Mouse (Mus musculus): ENCODE measurements around the gene Gngt1. TPM values are rescaled to one million over a fixed set of nuclear protein-coding genes. Genes with fewer than 3 reads are reported as not detected.

The Gngt1 gene
- polyA plus RNA-seq, 1 experiment: not detected

GRCm38 (mm10) chr6:4003890-4004306 is 10.3 kb downstream of the Gngt1 start, which contains the start of gene Gng11:
Gng11 (plus strand) TSS chr6:4003904.
- Histone ChIP-seq H3K4me3 (ENCODE audit: insufficient read depth, low read length) (peak within 1 kb of the TSS; percentile 56), H3K4me1 (ENCODE audit: control insufficient read depth, insufficient read depth, low read length) (peaks cover 10% of the 10 kb centered on the region), H3K27ac (ENCODE audit: insufficient read depth, low read depth, low read length) (no peak within 1 kb of the TSS)
- TF ChIP-seq CTCF (IDR thresholded peaks at IDR 0.05; ENCODE audit: low read depth, low read length) (no peak), POLR2A (IDR thresholded peaks at IDR 0.05; ENCODE audit: borderline replicate concordance, low read depth, low read length) (no peak)

- no peak overlapping the region for H3K4me3 ChIP-seq (ENCODE audit: insufficient read depth, low read length)
- no peak overlapping the region for H3K27ac ChIP-seq (ENCODE audit: insufficient read depth, low read depth, low read length)
- H3K4me1 ChIP-seq (ENCODE audit: control insufficient read depth, insufficient read depth, low read length): peaks cover 12% of the 10 kb centered on the region
- no peak for TF ChIP-seq POLR2A (IDR thresholded peaks at IDR 0.05; ENCODE audit: borderline replicate concordance, low read depth, low read length)
- no peak for TF ChIP-seq CTCF (IDR thresholded peaks at IDR 0.05; ENCODE audit: low read depth, low read length)
Measured at GRCm38 (mm10) chr6:4004808-4005207, 11.2 kb downstream of the Gngt1 start.

DNA sequence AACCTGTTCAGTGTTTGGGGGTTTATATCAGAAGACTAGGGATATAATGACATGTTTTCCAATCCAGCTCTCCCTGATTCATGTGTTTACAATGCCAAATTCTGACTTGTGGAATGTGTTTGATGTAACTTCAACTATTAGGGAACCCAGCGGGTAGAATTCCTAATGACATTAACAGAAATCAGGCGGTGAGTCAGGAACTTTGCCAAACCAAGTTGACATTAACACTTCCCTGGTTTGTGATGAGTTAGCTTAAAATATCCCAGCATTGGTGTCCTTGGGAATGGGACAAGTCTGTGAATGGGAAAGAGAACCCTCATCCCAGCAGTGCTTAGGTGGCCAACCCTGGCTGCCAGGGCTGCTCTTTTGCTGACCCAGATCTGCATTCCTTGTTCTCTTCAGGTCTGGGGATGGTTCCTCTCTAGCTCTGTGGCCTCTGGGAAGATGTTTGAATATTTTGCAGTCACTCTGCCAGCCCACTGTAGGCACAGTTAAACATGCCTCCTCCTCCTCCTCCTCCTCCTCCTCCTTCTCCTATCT is 15.0 kb downstream of the Gngt1 start:
- Histone ChIP-seq H3K4me1 (ENCODE audit: control insufficient read depth, insufficient read depth, low read length) (peaks cover 8% of the 10 kb centered on the region), H3K27ac (ENCODE audit: insufficient read depth, low read depth, low read length) (no peak overlapping the region), H3K4me3 (ENCODE audit: insufficient read depth, low read length) (no peak overlapping the region)
- TF ChIP-seq CTCF (IDR thresholded peaks at IDR 0.05; ENCODE audit: low read depth, low read length) (no peak), POLR2A (IDR thresholded peaks at IDR 0.05; ENCODE audit: borderline replicate concordance, low read depth, low read length) (no peak)

DNA sequence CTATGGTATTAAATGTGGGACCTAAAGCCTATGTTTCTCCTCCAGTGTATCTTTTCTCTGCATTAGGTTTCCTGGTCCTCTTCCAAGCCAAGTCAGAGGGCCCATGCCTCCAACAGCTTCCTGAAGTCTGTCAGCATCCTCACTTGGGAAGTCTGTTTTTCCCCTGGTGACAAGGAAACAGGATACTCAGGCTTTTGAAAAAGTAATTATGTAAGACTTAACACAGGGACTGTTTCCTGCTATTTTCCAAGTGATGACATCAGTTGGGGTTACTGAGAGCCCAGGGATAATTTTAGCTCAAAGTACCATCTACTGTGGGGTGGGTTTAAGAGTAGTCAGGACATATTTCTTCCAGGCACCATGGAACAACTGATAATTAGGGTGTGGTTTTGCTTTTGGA is 16.0 kb downstream of the Gngt1 start:
- H3K4me3 ChIP-seq (ENCODE audit: insufficient read depth, low read length): no peak overlapping the region
- TF ChIP-seq CTCF (IDR thresholded peaks at IDR 0.05; ENCODE audit: low read depth, low read length) (no peak), POLR2A (IDR thresholded peaks at IDR 0.05; ENCODE audit: borderline replicate concordance, low read depth, low read length) (no peak)
- H3K4me1 ChIP-seq (ENCODE audit: control insufficient read depth, insufficient read depth, low read length): 0 out of 2 replicates have a peak, but pooled peaks cover 2% of the 10 kb centered on the region
- no peak overlapping the region for H3K27ac ChIP-seq (ENCODE audit: insufficient read depth, low read depth, low read length)

DNA sequence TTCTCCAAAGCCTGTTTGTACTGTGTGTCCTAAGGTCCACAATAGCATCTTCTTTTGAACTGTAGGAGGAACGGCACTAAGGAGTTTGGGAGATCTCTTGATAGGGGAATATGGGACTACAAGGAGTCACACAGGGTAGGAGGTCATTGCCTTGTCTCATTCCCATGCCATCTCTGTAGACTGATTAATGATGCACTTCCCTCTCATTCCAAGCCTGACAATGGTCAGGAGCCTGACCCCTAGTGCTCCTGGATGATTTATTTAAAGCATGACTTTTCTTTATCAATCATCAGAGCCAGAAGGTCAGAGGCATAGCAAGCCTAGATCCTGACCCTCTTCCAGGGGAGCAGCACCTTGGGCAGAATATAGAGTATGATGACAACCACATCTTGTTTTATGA is 29.1 kb downstream of the Gngt1 start:
- Histone ChIP-seq H3K4me3 (ENCODE audit: insufficient read depth, low read length) (no peak overlapping the region), H3K27ac (ENCODE audit: insufficient read depth, low read depth, low read length) (no peak overlapping the region), H3K4me1 (ENCODE audit: control insufficient read depth, insufficient read depth, low read length) (peaks cover 5% of the 10 kb centered on the region)
- no peak for TF ChIP-seq CTCF (IDR thresholded peaks at IDR 0.05; ENCODE audit: low read depth, low read length)
- TF ChIP-seq POLR2A (IDR thresholded peaks at IDR 0.05; ENCODE audit: borderline replicate concordance, low read depth, low read length): no peak

DNA sequence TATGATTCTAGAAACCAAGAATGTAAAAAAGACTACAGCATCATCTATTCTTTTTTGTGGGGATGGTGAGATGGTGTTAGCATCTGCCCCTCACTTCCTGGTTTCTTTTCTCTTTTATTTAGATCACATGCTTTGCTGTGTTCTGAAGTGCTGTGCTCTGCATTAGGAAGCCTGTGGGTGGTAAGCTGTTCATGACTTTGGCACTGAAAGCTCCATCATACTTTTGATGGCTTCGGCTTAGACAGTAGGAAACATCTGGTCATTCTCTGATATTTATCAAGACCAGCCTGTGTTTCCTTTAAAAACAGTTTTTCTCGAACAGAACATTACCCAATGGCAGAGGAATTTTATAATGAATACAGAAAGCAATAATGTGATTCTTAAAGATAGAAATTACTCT is 32.8 kb downstream of the Gngt1 start:
- H3K27ac ChIP-seq (ENCODE audit: insufficient read depth, low read depth, low read length): no peak overlapping the region
- H3K4me3 ChIP-seq (ENCODE audit: insufficient read depth, low read length): no peak overlapping the region
- TF ChIP-seq POLR2A (IDR thresholded peaks at IDR 0.05; ENCODE audit: borderline replicate concordance, low read depth, low read length) (no peak), CTCF (IDR thresholded peaks at IDR 0.05; ENCODE audit: low read depth, low read length) (no peak)
- peaks cover 14% of the 10 kb centered on the region for H3K4me1 ChIP-seq (ENCODE audit: control insufficient read depth, insufficient read depth, low read length)

DNA sequence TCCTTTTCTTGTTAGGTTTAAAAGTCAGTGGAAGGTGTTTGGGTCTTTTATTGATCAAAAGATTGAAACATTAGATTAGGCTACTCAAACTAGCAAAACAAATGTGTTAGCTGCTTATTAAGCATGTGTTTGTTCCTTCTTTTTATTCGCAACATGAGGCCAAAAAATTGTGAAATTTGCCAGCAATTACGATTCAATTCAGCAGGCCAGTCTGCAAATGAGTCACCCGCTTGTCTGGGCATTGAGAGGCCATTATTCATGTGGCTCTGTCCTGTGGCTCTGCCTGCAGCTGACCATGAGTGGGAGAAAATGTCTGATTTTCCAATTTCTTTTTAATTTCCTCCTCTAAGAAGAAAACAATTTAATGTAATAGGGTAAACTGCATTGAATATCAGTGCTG is 37.4 kb downstream of the Gngt1 start:
- TF ChIP-seq POLR2A (IDR thresholded peaks at IDR 0.05; ENCODE audit: borderline replicate concordance, low read depth, low read length) (no peak), CTCF (IDR thresholded peaks at IDR 0.05; ENCODE audit: low read depth, low read length) (no peak)
- Histone ChIP-seq H3K27ac (ENCODE audit: insufficient read depth, low read depth, low read length) (peak overlapping the region; percentile 36), H3K4me3 (ENCODE audit: insufficient read depth, low read length) (no peak overlapping the region), H3K4me1 (ENCODE audit: control insufficient read depth, insufficient read depth, low read length) (peaks cover 8% of the 10 kb centered on the region)

DNA sequence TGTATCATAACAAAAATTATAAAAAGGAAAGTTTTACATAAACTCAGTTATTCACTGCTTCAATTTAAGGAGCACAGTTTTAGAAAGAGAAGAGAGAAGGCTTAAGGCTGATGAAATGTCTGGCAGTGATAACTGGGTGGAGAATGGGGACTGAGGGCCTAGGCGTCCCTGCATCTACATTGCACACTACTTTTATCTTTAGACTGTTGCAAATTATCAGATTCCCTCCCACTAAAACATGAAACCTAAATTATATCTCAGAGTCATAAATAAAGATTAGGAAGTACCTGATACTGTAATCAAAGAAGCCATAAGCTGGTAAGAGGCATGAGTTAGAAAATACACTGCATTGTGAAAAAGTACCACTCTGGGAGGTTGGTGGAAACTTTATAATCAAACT is 48.2 kb downstream of the Gngt1 start:
- TF ChIP-seq CTCF (IDR thresholded peaks at IDR 0.05; ENCODE audit: low read depth, low read length): no peak
- no peak for TF ChIP-seq POLR2A (IDR thresholded peaks at IDR 0.05; ENCODE audit: borderline replicate concordance, low read depth, low read length)
- Histone ChIP-seq H3K27ac (ENCODE audit: insufficient read depth, low read depth, low read length) (no peak overlapping the region), H3K4me1 (ENCODE audit: control insufficient read depth, insufficient read depth, low read length) (no peaks in the 10 kb centered on the region), H3K4me3 (ENCODE audit: insufficient read depth, low read length) (no peak overlapping the region)

Other genes starting within 250 kb of the Gngt1 start
- gene Calcr, start 229.1 kb upstream of the Gngt1 start, polyA plus RNA-seq (2012; ENCODE audit: insufficient read depth, insufficient read length, missing spikeins): not detected in 2 replicates
- not detected in 2 replicates for gene Tfpi2, start 4.9 kb upstream of the Gngt1 start, polyA plus RNA-seq (2012; ENCODE audit: insufficient read depth, insufficient read length, missing spikeins)
- gene Gng11, start 10.1 kb downstream of the Gngt1 start, polyA plus RNA-seq (2012; ENCODE audit: insufficient read depth, insufficient read length, missing spikeins): 2.1 and 3.6 TPM in 2 replicates
- gene Bet1, start 93.2 kb downstream of the Gngt1 start, polyA plus RNA-seq (2012; ENCODE audit: insufficient read depth, insufficient read length, missing spikeins): 39.5 and 44.8 TPM in 2 replicates

Measured in bone marrow macrophage, adult 2 months (primary cell).